Mouse (Mus musculus) cerebellum, adult 2 months (tissue): ENCODE results near the gene Dnal1.

ENCODE experiments used
- CTCF ChIP-seq: fragments of 200-500 bp; IDR thresholded peaks from 2 replicates; pipeline ENCODE4 v1.5.1; 2011; ENCODE audit warnings: low read depth, mild to moderate bottlenecking, control low read depth, low read length, moderate library complexity, borderline replicate concordance; ENCODE audit not compliant: insufficient read depth
- POLR2A ChIP-seq: fragments of 200-500 bp; IDR thresholded peaks from 2 replicates; pipeline ENCODE4 v1.6.1; 2011; ENCODE audit warnings: low read length, control low read depth, borderline replicate concordance; ENCODE audit not compliant: insufficient read depth

GRCm38 (mm10) chr12:84175659-84176061 lies 61.5 kb downstream of the Dnal1 start:
- TF ChIP-seq POLR2A (peak; percentile 37; the same call in 1 of the 2 replicates), CTCF (no peak)
